Mouse (Mus musculus): Measurements from ENCODE around the gene Dio3.

GRCm38 (mm10) chr12:110277259-110277964 is 1.5 kb upstream of the Dio3 start:
- TF ChIP-seq POLR2A (IDR thresholded peaks at IDR 0.05; ENCODE audit: low read depth, low read length) (no peak), CTCF (IDR thresholded peaks at IDR 0.05; ENCODE audit: borderline replicate concordance, insufficient read depth, low read length) (no peak)

Measured in embryonic fibroblast, embryonic 13.5 days (primary cell).